Mouse (Mus musculus) liver, postnatal 0 days (tissue): ENCODE measurements around the gene Il4ra. TPM values are rescaled to one million over a fixed set of nuclear protein-coding genes. Genes with fewer than 3 reads are reported as not detected.

Experiments
- ATAC-seq: fragments of 200-750 bp; cut with Nextera tagmentation; 2 replicates; pipeline ENCODE4 v1.8.0; 2017; ENCODE audit warnings: mild to moderate bottlenecking, moderate library complexity
- DNase-seq: peaks from one replicate; pipeline ENCODE4 v3.0.0-alpha.2; 2016
- H3K27ac ChIP-seq: fragments of 300-500 bp; sonication (generic); 2 replicates; pipeline ENCODE4 v1.5.1; 2014; ENCODE audit warnings: antibody characterized with exemption, moderate library complexity, mild to moderate bottlenecking, low read depth
- H3K27me3 ChIP-seq: fragments of 300-500 bp; sonication (generic); 2 replicates; pipeline ENCODE4 v1.6.1; 2014; ENCODE audit warnings: low read length, control low read depth, mixed read lengths; ENCODE audit not compliant: insufficient read depth
- H3K36me3 ChIP-seq: fragments of 300-500 bp; sonication (generic); replicated peaks from 2 replicates; pipeline ENCODE4 v1.6.1; 2014; ENCODE audit warnings: mild to moderate bottlenecking, control low read depth, low read length, moderate library complexity, mixed read lengths; ENCODE audit not compliant: insufficient read depth
- H3K4me1 ChIP-seq: fragments of 300-500 bp; sonication (generic); 2 replicates; pipeline ENCODE4 v1.6.1; 2014; ENCODE audit warnings: antibody characterized with exemption, mild to moderate bottlenecking, control low read depth; ENCODE audit not compliant: insufficient read depth
- H3K4me2 ChIP-seq: fragments of 300-500 bp; sonication (generic); 2 replicates; pipeline ENCODE4 v1.6.1; 2014; ENCODE audit warnings: low read depth, mild to moderate bottlenecking, low read length, moderate library complexity, mixed read lengths
- H3K4me3 ChIP-seq: fragments of 300-500 bp; sonication (generic); 2 replicates; pipeline ENCODE4 v1.5.1; 2014; ENCODE audit warnings: low read depth, low read length
- H3K9ac ChIP-seq: fragments of 300-500 bp; sonication (generic); replicated peaks from 2 replicates; pipeline ENCODE4 v1.6.1; 2014; ENCODE audit warnings: mild to moderate bottlenecking, moderate library complexity
- H3K9me3 ChIP-seq: fragments of 300-500 bp; sonication (generic); 2 replicates; pipeline ENCODE4 v1.6.1; 2016; ENCODE audit warnings: mild to moderate bottlenecking, control low read depth, low read length, mixed read lengths
- CTCF ChIP-seq: sonication (generic); IDR thresholded peaks from 2 replicates; pipeline ENCODE4 v1.5.1; 2016; ENCODE audit warnings: antibody characterized with exemption, low read depth
- EP300 ChIP-seq: IDR thresholded peaks from 2 replicates; pipeline ENCODE4 v1.6.1; 2016; ENCODE audit warnings: antibody characterized with exemption, low read depth, mild to moderate bottlenecking
- WGBS: fragments of 180-500 bp; shearing (Covaris S2); extraction: QIAGEN DNeasy Blood & Tissue Kit; methylation state at CpG from one replicate; pipeline ENCODE4 v1.1.7; 2014; ENCODE audit not compliant: insufficient replicate concordance; 5-methylcytosine and 5-hydroxymethylcytosine counted together
- polyA plus RNA-seq: library from polyadenylated mRNA; unstranded; fragments of >200 nt; fragmentation: Nextera tagmentation; extraction: Ambion mirVana; gene quantifications from 2 replicates; pipeline ENCODE4 v1.2.1, GENCODE M21; 2015

Gene Il4ra
- 8.7 and 9.5 TPM in 2 replicates for polyA plus RNA-seq

DNA sequence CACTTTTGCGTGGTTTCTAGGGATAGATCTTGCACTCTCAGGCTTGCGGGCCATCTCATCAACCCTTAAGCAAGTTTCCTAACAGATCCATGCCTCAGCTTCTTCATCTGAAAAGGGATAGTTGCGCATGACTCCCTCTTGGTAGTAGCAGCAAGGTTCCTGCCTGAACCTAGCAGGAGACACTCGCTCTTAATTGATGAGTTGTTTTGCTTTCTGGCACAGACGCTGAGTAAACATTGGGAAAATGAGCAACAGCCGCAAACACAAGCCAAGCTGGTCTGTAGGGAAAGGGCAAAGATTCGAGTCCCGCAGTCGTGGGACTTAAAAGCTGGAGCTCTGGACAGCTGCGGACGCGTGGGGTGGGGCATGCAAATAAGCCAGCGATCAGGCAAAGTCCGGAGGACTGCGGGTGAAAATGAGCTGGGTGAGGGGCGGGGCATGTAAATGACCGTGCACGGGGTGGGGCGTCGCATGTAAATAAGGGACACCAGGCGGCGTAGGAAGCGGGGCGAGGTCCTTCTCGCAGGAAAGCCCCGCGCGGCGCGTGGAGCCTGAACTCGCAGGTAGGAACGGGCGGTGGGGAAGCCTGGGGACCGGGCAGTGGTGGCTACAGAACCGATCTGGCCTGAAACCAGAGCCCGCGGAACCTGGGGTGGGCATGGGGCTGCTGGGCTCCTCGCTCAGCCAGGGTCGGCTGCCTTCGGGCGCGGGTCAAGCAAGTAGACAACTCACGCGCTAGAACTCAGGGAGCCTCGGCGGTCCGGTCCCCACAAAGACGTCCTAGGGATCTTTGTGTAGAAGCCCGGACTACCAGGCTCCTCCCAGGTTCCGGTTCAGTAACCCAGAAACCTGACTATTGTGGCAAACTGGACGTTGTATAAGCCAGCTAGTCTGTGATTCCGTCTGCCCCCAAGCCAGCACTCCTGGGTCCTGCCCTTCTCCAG, at the start of gene Il4ra:
Il4ra (plus strand) TSS at position 355 of the 944 bp plus-strand sequence.
- Histone ChIP-seq H3K4me1 (peaks cover 65% of the 10 kb centered on the region), H3K9ac (peak within 1 kb of the TSS; percentile 92), H3K4me2 (peak within 1 kb of the TSS; percentile 91), H3K36me3 (no peaks in the 10 kb centered on the region), H3K27me3 (no peaks in the 10 kb centered on the region), H3K4me3 (peak within 1 kb of the TSS; percentile 90), H3K27ac (peak within 1 kb of the TSS; percentile 95), H3K9me3 (no peaks in the 10 kb centered on the region)
- DNase-seq = peak; percentile 94
- WGBS = 1% methylated on average over 52 of the region's 52 CpGs
- TF ChIP-seq CTCF (peak; percentile 58), EP300 (peak; percentile 71)
- peak; percentile 94 for ATAC-seq

DNA sequence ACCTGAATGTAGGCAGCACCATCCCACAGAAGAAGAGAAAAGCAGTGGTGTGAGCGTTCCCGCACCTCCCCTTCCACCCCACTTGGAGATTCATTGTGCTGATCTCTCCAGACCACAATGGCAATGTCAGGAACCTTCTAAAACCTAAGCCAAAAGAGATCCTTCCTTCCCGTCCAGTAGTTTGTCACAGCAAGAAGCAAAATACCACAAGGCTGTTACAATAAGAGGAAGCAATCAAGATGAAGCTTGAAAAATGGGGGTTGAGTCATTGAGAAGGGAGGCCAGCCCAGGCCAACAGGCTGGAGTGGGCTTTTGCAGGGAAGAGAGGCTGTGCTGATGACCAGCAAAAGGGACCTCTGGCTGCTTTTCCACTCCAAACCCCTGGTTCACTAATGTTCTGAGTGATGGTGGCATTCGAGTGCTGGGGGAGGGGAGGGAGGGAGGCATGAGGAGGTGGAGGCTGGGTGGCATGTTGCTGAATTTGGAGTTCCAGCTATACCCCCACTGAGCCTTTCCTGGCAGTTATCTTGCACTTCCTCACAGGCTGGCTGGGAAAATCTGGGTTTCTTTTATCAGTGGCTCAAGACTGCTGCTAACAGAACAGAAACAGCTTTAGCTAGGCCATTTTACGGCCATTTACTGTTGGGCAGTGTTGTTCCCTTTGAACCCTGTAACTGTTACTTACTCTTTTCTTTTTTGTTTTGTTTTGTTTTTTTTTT, 48.4 kb upstream of the Il4ra start:
- H3K4me3 ChIP-seq = no peak overlapping the region
- H3K36me3 ChIP-seq = no peaks in the 10 kb centered on the region
- no peak overlapping the region for H3K9ac ChIP-seq
- H3K27me3 ChIP-seq = no peaks in the 10 kb centered on the region
- DNase-seq (no peak), ATAC-seq (peak; percentile 49; the same call in 1 of the 2 replicates)
- 0 out of 2 replicates have a peak, but pooled peaks cover 6% of the 10 kb centered on the region for H3K4me1 ChIP-seq
- TF ChIP-seq EP300 (no peak), CTCF (no peak)
- H3K9me3 ChIP-seq = no peaks in the 10 kb centered on the region
- WGBS = 38% methylated on average over 5 of the region's 5 CpGs
- H3K4me2 ChIP-seq = no peak overlapping the region
- H3K27ac ChIP-seq = peak overlapping the region; percentile 40; the same call in 1 of the 2 replicates

DNA sequence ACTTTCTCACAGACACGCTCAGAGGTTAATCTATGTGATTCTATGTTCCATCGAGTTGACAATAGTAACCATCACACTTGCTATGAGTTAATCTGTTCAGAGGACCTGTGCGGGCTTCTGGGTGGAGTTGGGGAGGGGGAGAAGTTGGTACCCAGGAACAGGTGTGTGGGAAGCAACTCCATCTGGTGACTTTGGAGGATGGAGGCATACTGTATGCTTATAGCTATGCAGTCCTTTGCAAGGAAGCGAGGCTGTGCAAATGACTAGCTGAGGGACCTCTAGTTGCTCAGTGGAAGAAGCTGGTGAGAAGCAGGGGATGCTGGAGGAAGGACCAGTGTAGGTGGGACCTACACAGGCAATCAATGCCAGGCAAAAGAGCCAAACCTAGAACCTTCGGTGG, 47.3 kb upstream of the Il4ra start:
- no peak for TF ChIP-seq CTCF
- TF ChIP-seq EP300 = no peak

DNA sequence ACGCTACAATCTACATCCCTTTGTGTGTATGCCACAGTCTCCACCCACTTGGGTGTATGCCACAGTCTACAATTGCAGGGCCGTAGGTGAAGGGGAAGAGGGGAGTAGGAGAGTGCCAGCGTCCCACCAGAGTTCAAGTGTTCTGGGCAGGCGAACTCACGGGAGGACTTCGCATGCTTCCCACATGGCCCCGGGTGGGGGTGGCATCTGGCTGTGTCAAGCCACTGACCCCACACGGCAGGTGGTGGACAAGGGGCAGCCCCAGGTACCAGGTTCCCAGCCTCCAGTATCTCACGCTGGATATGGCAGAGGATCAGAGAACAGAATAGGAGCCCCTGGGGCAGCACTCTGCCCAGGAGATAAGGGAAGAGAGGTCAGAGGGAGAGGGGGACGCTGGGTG, 46.4 kb upstream of the Il4ra start:
- no peak overlapping the region for H3K27ac ChIP-seq
- H3K36me3 ChIP-seq = no peaks in the 10 kb centered on the region
- H3K9ac ChIP-seq = no peak overlapping the region
- no peak overlapping the region for H3K4me2 ChIP-seq
- TF ChIP-seq EP300 = no peak
- TF ChIP-seq CTCF = no peak
- no peak for DNase-seq
- H3K4me3 ChIP-seq = no peak overlapping the region
- ATAC-seq = no peak
- H3K4me1 ChIP-seq = 0 out of 2 replicates have a peak, but pooled peaks cover 6% of the 10 kb centered on the region
- no peaks in the 10 kb centered on the region for H3K9me3 ChIP-seq
- WGBS = 79% methylated on average over 10 of the region's 10 CpGs
- H3K27me3 ChIP-seq = no peaks in the 10 kb centered on the region

More for the DNA sequence above, 47.3 kb upstream of the Il4ra start:
- H3K9me3 ChIP-seq = no peaks in the 10 kb centered on the region
- 89% methylated on average over 5 of the region's 5 CpGs for WGBS
- 0 out of 2 replicates have a peak, but pooled peaks cover 6% of the 10 kb centered on the region for H3K4me1 ChIP-seq
- H3K4me2 ChIP-seq = no peak overlapping the region
- ATAC-seq (no peak), DNase-seq (no peak)
- H3K4me3 ChIP-seq = no peak overlapping the region
- no peak overlapping the region for H3K9ac ChIP-seq
- no peaks in the 10 kb centered on the region for H3K36me3 ChIP-seq
- no peaks in the 10 kb centered on the region for H3K27me3 ChIP-seq
- no peak overlapping the region for H3K27ac ChIP-seq

DNA sequence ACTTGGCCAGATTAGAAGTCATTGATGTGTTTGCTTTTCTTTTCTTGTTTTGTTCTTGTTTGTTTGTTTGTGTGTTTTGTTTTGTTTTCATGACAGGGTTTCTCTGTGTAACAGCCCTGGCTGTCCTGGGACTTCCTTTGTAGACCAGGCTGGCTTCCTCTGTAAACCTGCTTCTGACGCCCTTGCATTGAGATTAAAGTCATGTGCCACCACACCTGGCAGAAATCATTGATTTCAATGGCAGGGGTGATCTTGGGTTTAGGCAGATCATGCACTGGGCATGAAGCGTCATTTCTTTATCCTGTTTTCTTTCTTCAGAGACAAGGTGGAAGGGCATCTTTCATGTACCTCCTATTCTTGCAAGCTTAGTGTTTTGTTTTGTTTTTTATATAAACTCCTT, 44.6 kb upstream of the Il4ra start:
- Histone ChIP-seq H3K27me3 (no peaks in the 10 kb centered on the region), H3K4me3 (no peak overlapping the region), H3K9me3 (no peaks in the 10 kb centered on the region), H3K4me2 (no peak overlapping the region), H3K36me3 (no peaks in the 10 kb centered on the region), H3K9ac (no peak overlapping the region), H3K27ac (no peak overlapping the region), H3K4me1 (peaks cover 14% of the 10 kb centered on the region)
- 75% methylated on average over 2 of the region's 2 CpGs for WGBS
- DNase-seq (no peak), ATAC-seq (no peak)
- no peak for TF ChIP-seq EP300
- no peak for TF ChIP-seq CTCF

DNA sequence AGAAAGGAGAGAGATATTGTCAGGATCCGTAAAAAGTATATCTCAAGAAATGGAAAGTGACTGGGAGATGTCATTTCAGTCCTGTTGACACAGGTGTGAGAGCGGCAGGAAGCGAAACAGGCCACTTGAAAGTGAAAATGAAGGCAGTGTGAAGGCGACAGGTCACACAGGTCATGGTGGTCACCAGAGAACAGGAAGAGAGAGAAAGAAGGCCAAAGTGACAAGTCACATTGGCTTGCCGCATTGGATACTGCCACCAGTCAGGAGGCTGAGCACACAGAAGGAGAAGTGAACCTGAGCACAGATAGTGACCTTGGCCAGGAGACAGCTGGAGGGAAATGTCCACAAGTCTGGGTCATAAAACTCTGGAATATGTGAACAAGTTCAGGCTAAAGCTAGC, 40.5 kb upstream of the Il4ra start:
- Histone ChIP-seq H3K27ac (no peak overlapping the region), H3K36me3 (no peaks in the 10 kb centered on the region), H3K4me2 (no peak overlapping the region), H3K4me1 (peaks cover 24% of the 10 kb centered on the region), H3K9me3 (0 out of 2 replicates have a peak, but pooled peaks cover 2% of the 10 kb centered on the region), H3K27me3 (no peaks in the 10 kb centered on the region), H3K4me3 (no peak overlapping the region), H3K9ac (no peak overlapping the region)
- DNase-seq (no peak), ATAC-seq (no peak)
- no peak for TF ChIP-seq EP300
- TF ChIP-seq CTCF = no peak
- WGBS = 82% methylated on average over 5 of the region's 5 CpGs
